Mouse (Mus musculus) heart, embryonic 15.5 days (tissue): ENCODE results near the gene Eid1. TPM values are rescaled to one million over a fixed set of nuclear protein-coding genes. Genes with fewer than 3 reads are reported as not detected.

Source experiments
- ATAC-seq: fragments of 200-750 bp; cut with Nextera tagmentation; replicated peaks from 2 replicates; pipeline ENCODE4 v1.8.0; 2017; ENCODE audit warnings: low read depth, moderate TSS enrichment; ENCODE audit not compliant: insufficient number of reproducible peaks, insufficient read depth, low FRiP score
- H3K27ac ChIP-seq: fragments of 300-500 bp; sonication (generic); 2 replicates; pipeline ENCODE4 v1.5.1; 2015; ENCODE audit warnings: mild to moderate bottlenecking, inconsistent platforms
- H3K27me3 ChIP-seq: fragments of 300-500 bp; sonication (generic); 2 replicates; pipeline ENCODE4 v1.6.1; 2015; ENCODE audit warnings: inconsistent platforms
- H3K36me3 ChIP-seq: fragments of 300-500 bp; sonication (generic); 2 replicates; pipeline ENCODE4 v1.6.1; 2015; ENCODE audit warnings: mild to moderate bottlenecking, inconsistent platforms
- H3K4me1 ChIP-seq: fragments of 300-500 bp; sonication (generic); replicated peaks from 2 replicates; pipeline ENCODE4 v1.6.1; 2015; ENCODE audit warnings: inconsistent platforms
- H3K4me2 ChIP-seq: fragments of 300-500 bp; sonication (generic); 2 replicates; pipeline ENCODE4 v1.6.1; 2015; ENCODE audit warnings: inconsistent platforms, mild to moderate bottlenecking, moderate library complexity
- H3K4me3 ChIP-seq: fragments of 300-500 bp; sonication (generic); 2 replicates; pipeline ENCODE4 v1.5.1; 2015; ENCODE audit warnings: mild to moderate bottlenecking, inconsistent platforms
- H3K9ac ChIP-seq: fragments of 300-500 bp; sonication (generic); 2 replicates; pipeline ENCODE4 v1.6.1; 2015; ENCODE audit warnings: mild to moderate bottlenecking, inconsistent platforms
- H3K9me3 ChIP-seq: fragments of 300-500 bp; sonication (generic); replicated peaks from 2 replicates; pipeline ENCODE4 v1.6.1; 2016; ENCODE audit warnings: inconsistent platforms
- WGBS: fragments of 180-500 bp; shearing (Covaris S2); methylation state at CpG from one replicate; pipeline ENCODE4 v1.1.7; 2015; ENCODE audit warnings: mixed read lengths; 5-methylcytosine and 5-hydroxymethylcytosine counted together
- polyA plus RNA-seq: library from polyadenylated mRNA; unstranded; fragments of >200 nt; fragmentation: Nextera tagmentation; extraction: Ambion mirVana; gene quantifications from 2 replicates; pipeline ENCODE4 v1.2.1, GENCODE M21; 2015

The Eid1 gene
- polyA plus RNA-seq, 1 experiment from 2014 or later, result 128 TPM

GRCm38 (mm10) chr2:125702851-125703250 lies 30.0 kb downstream of the Eid1 start:
- Histone ChIP-seq H3K27me3 (no peaks in the 10 kb centered on the region), H3K4me2 (no peak overlapping the region), H3K4me1 (peaks cover 3% of the 10 kb centered on the region; the same call in 1 of the 2 replicates), H3K4me3 (no peak overlapping the region), H3K27ac (no peak overlapping the region), H3K9ac (no peak overlapping the region), H3K9me3 (no peaks in the 10 kb centered on the region), H3K36me3 (no peaks in the 10 kb centered on the region)
- WGBS, result 66% methylated on average over 2 of the region's 2 CpGs
- ATAC-seq, result no peak

- H3K4me3 ChIP-seq, result no peak overlapping the region
- no peak overlapping the region for H3K4me2 ChIP-seq
- no peaks in the 10 kb centered on the region for H3K9me3 ChIP-seq
- no peak overlapping the region for H3K27ac ChIP-seq
- no peaks in the 10 kb centered on the region for H3K36me3 ChIP-seq
- 70% methylated on average over 12 of the region's 12 CpGs for WGBS
- peaks cover 3% of the 10 kb centered on the region; the same call in 1 of the 2 replicates for H3K4me1 ChIP-seq
- no peaks in the 10 kb centered on the region for H3K27me3 ChIP-seq
- ATAC-seq, result no peak
- H3K9ac ChIP-seq, result no peak overlapping the region
Measured at GRCm38 (mm10) chr2:125704907-125705631, 32.2 kb downstream of the Eid1 start.

DNA sequence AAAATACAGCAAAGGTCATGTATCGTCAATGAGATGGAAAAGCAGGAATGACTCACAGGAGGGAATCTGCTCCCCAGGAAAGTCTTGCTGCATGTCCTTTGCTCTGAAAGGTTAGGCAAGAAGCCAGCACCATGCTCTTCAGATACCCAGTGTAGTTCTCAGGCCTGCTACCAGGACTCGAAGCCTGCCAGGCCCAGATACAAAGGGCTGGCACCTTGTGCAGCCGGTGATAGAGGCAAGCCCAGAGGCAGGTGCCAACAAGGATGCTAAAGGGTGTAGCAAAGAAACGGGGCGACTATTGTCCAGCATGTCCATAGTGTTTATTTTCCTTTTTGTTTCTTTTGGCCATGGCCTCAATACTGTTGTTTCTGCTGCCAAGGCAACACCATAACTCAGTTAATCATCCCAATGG lies 33.6 kb downstream of the Eid1 start:
- H3K27me3 ChIP-seq, result no peaks in the 10 kb centered on the region
- 57% methylated on average over 5 of the region's 5 CpGs for WGBS
- no peak for ATAC-seq
- H3K4me2 ChIP-seq, result no peak overlapping the region
- H3K4me1 ChIP-seq, result peaks cover 3% of the 10 kb centered on the region; the same call in 1 of the 2 replicates
- no peak overlapping the region for H3K9ac ChIP-seq
- no peak overlapping the region for H3K4me3 ChIP-seq
- H3K27ac ChIP-seq, result no peak overlapping the region
- no peaks in the 10 kb centered on the region for H3K36me3 ChIP-seq
- no peaks in the 10 kb centered on the region for H3K9me3 ChIP-seq

DNA sequence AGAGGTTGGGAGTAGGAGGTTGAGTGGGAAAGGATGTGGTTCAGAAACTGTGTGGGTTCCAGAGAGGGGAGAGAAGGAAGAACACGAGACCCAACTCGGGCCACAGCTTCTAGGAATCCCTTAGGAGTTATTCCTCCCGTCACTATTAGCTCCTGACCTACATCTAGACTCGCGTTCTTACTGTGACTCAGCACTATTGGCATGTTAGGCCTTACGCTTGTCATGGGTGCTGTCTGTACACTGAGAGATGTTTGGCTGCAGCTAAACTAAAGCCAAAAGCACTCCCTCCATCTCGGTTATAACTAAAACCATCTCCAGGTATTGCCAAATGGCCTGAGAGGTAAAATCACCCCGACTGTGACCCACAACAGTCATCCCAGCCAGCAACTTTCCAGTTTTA lies 43.7 kb downstream of the Eid1 start:
- H3K27ac ChIP-seq, result no peak overlapping the region
- peaks cover 12% of the 10 kb centered on the region for H3K27me3 ChIP-seq
- 75% methylated on average over 8 of the region's 8 CpGs for WGBS
- no peak for ATAC-seq
- no peaks in the 10 kb centered on the region for H3K36me3 ChIP-seq
- H3K4me1 ChIP-seq, result no peaks in the 10 kb centered on the region
- H3K9me3 ChIP-seq, result no peaks in the 10 kb centered on the region
- H3K4me3 ChIP-seq, result no peak overlapping the region
- H3K4me2 ChIP-seq, result no peak overlapping the region
- no peak overlapping the region for H3K9ac ChIP-seq

DNA sequence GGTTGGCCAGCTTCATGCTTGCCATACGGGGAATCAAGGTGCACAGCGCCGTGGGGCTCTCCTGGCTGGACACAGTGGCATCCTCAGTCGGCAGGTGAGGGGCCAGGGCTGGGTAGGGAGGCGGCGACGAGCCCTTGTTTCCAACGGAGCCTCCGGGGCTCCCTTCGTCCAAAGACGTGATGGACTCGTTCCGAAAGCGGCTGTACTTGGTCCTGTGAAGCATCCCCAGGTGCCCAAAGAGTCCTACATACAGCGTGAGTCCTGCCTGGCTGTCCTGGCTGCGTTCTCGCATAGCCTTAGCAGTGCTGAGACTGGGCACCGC lies 50.2 kb downstream of the Eid1 start:
- H3K36me3 ChIP-seq, result no peaks in the 10 kb centered on the region
- WGBS, result 3% methylated on average over 18 of the region's 18 CpGs
- H3K4me1 ChIP-seq, result peaks cover 17% of the 10 kb centered on the region
- H3K9ac ChIP-seq, result peak overlapping the region; percentile 56
- H3K9me3 ChIP-seq, result no peaks in the 10 kb centered on the region
- H3K27me3 ChIP-seq, result peaks cover 42% of the 10 kb centered on the region
- ATAC-seq, result no peak
- no peak overlapping the region for H3K27ac ChIP-seq
- H3K4me3 ChIP-seq, result peak overlapping the region; percentile 52
- H3K4me2 ChIP-seq, result peak overlapping the region; percentile 99

DNA sequence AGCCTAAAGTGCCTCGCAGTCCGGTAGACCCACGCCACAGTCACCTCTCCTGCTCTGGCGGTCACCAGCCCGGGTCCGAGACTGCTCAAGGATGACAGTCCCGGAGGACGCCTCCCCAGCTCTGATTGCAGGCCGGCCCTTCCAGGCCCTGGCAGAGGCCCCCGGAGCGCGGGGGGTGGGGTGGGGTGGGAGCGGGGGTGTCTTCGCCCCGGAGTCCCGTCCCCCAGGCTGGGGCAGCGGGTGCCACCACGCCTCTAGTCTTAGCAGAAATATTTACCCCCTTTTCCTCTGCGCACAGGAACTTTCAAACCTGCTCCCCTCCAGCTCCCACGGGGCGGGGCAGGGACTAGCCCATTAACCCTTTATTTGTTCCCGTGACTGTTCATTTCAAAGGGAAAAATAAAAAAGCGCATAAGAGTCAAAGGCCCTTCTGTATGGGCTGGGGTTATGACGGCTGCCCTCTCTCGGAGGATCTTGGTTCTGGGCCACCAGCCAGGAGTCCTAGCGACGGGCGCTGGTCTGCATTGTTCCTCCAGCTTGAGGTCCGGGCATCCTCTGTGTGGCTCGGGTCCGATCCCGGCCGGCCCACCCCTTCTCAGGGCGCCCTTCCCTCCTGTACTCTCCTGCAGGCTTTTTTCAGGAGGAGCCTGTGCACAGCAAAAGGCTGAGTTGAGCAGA lies 50.7 kb downstream of the Eid1 start:
- ATAC-seq, result peak; percentile 82
- H3K4me3 ChIP-seq, result peak overlapping the region; percentile 52
- peaks cover 17% of the 10 kb centered on the region for H3K4me1 ChIP-seq
- H3K9me3 ChIP-seq, result no peaks in the 10 kb centered on the region
- H3K27ac ChIP-seq, result no peak overlapping the region
- peaks cover 42% of the 10 kb centered on the region for H3K27me3 ChIP-seq
- 0% methylated on average over 34 of the region's 34 CpGs for WGBS
- peak overlapping the region; percentile 56 for H3K9ac ChIP-seq
- peak overlapping the region; percentile 99 for H3K4me2 ChIP-seq
- H3K36me3 ChIP-seq, result no peaks in the 10 kb centered on the region

DNA sequence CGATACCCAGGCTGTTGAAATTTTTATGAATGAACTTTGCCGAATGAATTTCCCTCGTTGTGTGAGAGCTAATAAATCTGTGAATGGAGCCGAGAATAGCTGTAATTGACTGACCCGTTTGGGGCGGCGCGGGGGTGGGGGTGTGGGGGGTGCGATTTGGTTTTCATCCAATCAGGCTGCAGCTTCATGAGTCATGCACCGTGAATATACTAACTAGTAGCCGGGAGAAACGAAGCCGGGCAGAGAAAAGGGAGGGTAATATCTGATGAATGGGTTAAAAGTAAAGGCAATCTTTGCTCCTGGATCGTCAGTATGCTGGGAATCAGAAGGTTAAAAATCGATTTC lies 51.2 kb downstream of the Eid1 start, which contains the start of gene Shc4:
Shc4 (minus strand) TSS at position 63 of the 345 bp plus-strand sequence.
- Histone ChIP-seq H3K27ac (no peak within 1 kb of the TSS), H3K9me3 (no peaks in the 10 kb centered on the region), H3K4me1 (peaks cover 17% of the 10 kb centered on the region), H3K4me2 (peak within 1 kb of the TSS; percentile 99), H3K36me3 (no peaks in the 10 kb centered on the region), H3K27me3 (peaks cover 42% of the 10 kb centered on the region), H3K9ac (peak within 1 kb of the TSS; percentile 56), H3K4me3 (peak within 1 kb of the TSS; percentile 52)
- ATAC-seq, result peak; percentile 42; the same call in 1 of the 2 replicates
- WGBS, result under 1% methylated on average over 15 of the region's 15 CpGs

Other genes starting within 250 kb of the Eid1 start
- gene Gm9913, start 168.0 kb upstream of the Eid1 start, polyA plus RNA-seq, result 0.23 and 0.53 TPM in 2 replicates
- 16.8 and 24.6 TPM in 2 replicates for gene Fbn1, start 165.1 kb upstream of the Eid1 start, polyA plus RNA-seq
- 3.1 and 4.3 TPM in 2 replicates for gene Cep152, start 48.0 kb upstream of the Eid1 start, polyA plus RNA-seq
- gene Shc4, start 51.1 kb downstream of the Eid1 start, polyA plus RNA-seq, result 1.0 and 1.5 TPM in 2 replicates
- gene Secisbp2l, start 109.8 kb downstream of the Eid1 start, polyA plus RNA-seq, result 11.3 and 12.8 TPM in 2 replicates
- gene Galk2, start 186.0 kb downstream of the Eid1 start, polyA plus RNA-seq, result 26.8 and 32.0 TPM in 2 replicates
- gene Cops2, start 186.0 kb downstream of the Eid1 start, polyA plus RNA-seq, result 53.2 and 57.0 TPM in 2 replicates